Mouse (Mus musculus): ENCODE results near the gene Svep1.

- TF ChIP-seq CTCF (IDR thresholded peaks at IDR 0.05; ENCODE audit: low read depth) (no peak), EP300 (IDR thresholded peaks at IDR 0.05; ENCODE audit: low read depth) (no peak)
Measured at GRCm38 (mm10) chr4:58173401-58173800, 33.3 kb downstream of the Svep1 start.
